Mouse (Mus musculus) CH12.LX (cell line): ENCODE measurements around the gene Ttn. TPM values are rescaled to one million over a fixed set of nuclear protein-coding genes. Genes with fewer than 3 reads are reported as not detected.

ENCODE experiments used
- DNase-seq: peaks from one replicate; pipeline ENCODE4 v3.0.0-alpha.2; 2013; ENCODE audit errors: extremely low read depth
- H3K27ac ChIP-seq: 2 replicates; pipeline ENCODE4 v1.5.1; 2012; ENCODE audit warnings: low read depth, mild to moderate bottlenecking, control low read depth, moderate library complexity; ENCODE audit not compliant: insufficient read depth
- H3K27me3 ChIP-seq: replicated peaks from 2 replicates; pipeline ENCODE3; 2012; ENCODE audit warnings: inconsistent platforms
- H3K36me3 ChIP-seq, 2 experiments: replicated peaks in 1 of 2; 2 replicates each; pipeline versions ENCODE3 to v1.6.1; 2012; ENCODE audit warnings: inconsistent platforms in 1 of 2, low read length in 1 of 2, mild to moderate bottlenecking in 1 of 2, mixed read lengths in 1 of 2, moderate library complexity in 1 of 2; ENCODE audit not compliant: control insufficient read depth in 1 of 2, insufficient read depth in 1 of 2
- H3K4me1 ChIP-seq, 2 experiments: 2 replicates each; pipeline ENCODE4 v1.6.1; 2012; ENCODE audit warnings: inconsistent platforms in 1 of 2, moderate library complexity in 1 of 2; ENCODE audit not compliant: insufficient read depth in 2 of 2, control insufficient read depth in 1 of 2
- H3K4me2 ChIP-seq: 2 replicates; pipeline ENCODE4 v1.6.1; 2012; ENCODE audit warnings: low read depth, mild to moderate bottlenecking, control low read depth; ENCODE audit not compliant: poor library complexity, insufficient read depth, severe bottlenecking
- H3K4me3 ChIP-seq, 3 experiments: fragments of 150-350 bp in 1 of 3; sonication (generic) in 1 of 3; replicated peaks in 1 of 3; 2 replicates each; pipeline versions ENCODE3 to v1.5.1; 2011 to 2012; ENCODE audit warnings: low read depth in 2 of 3, low read length in 2 of 3, mild to moderate bottlenecking in 2 of 3, moderate library complexity in 2 of 3, control low read depth in 1 of 3, improper control_type of control experiment in 1 of 3, inconsistent platforms in 1 of 3, mixed read lengths in 1 of 3; ENCODE audit not compliant: poor library complexity in 1 of 3
- H3K79me2 ChIP-seq: replicated peaks from 2 replicates; pipeline ENCODE4 v1.6.1; 2012; ENCODE audit warnings: mild to moderate bottlenecking, moderate library complexity; ENCODE audit not compliant: control insufficient read depth, poor library complexity, insufficient read depth, severe bottlenecking; ENCODE audit errors: extremely low read depth
- H3K9ac ChIP-seq: 2 replicates; pipeline ENCODE4 v1.6.1; 2012; ENCODE audit warnings: low read depth, mild to moderate bottlenecking, control low read depth, moderate library complexity; ENCODE audit not compliant: insufficient read depth
- H3K9me3 ChIP-seq: replicated peaks from 2 replicates; pipeline ENCODE3; 2012; ENCODE audit warnings: low read length, inconsistent platforms, mixed read lengths
- CHD2 ChIP-seq: IDR thresholded peaks from 2 replicates; pipeline ENCODE4 v1.6.1; 2011; ENCODE audit warnings: low read length, improper control_type of control experiment
- CTCF ChIP-seq, 2 experiments: IDR thresholded peaks in 1 of 2; conservative IDR thresholded peaks in 1 of 2; 2 replicates each; pipeline ENCODE4 v1.5.1; 2011 to 2012; ENCODE audit warnings: low read depth in 2 of 2, low read length in 2 of 2, improper control_type of control experiment in 1 of 2, inconsistent platforms in 1 of 2, mild to moderate bottlenecking in 1 of 2, moderate library complexity in 1 of 2
- ELF1 ChIP-seq: IDR thresholded peaks from 2 replicates; pipeline ENCODE4 v1.6.1; 2014; ENCODE audit warnings: low read depth, mild to moderate bottlenecking, inconsistent platforms, low read length, improper control_type of control experiment
- ETS1 ChIP-seq: conservative IDR thresholded peaks from 2 replicates; pipeline ENCODE4 v1.6.1; 2012; ENCODE audit warnings: low read depth, mild to moderate bottlenecking, inconsistent platforms, low read length, improper control_type of control experiment, moderate library complexity
- GABPA ChIP-seq: IDR thresholded peaks from 2 replicates; pipeline ENCODE4 v1.6.1; 2012; ENCODE audit warnings: low read depth, low read length, improper control_type of control experiment, inconsistent platforms; ENCODE audit not compliant: insufficient replicate concordance
- HCFC1 ChIP-seq: IDR thresholded peaks from 2 replicates; pipeline ENCODE4 v1.6.1; 2012; ENCODE audit warnings: low read depth, mild to moderate bottlenecking, inconsistent platforms, low read length, improper control_type of control experiment
- IRF4 ChIP-seq: IDR thresholded peaks from 2 replicates; pipeline ENCODE4 v1.6.1; 2014; ENCODE audit warnings: low read depth, mild to moderate bottlenecking, inconsistent platforms, low read length, improper control_type of control experiment
- JUN ChIP-seq: IDR thresholded peaks from 2 replicates; pipeline ENCODE4 v1.6.1; 2011; ENCODE audit warnings: low read depth, mild to moderate bottlenecking, low read length, improper control_type of control experiment, moderate library complexity; ENCODE audit not compliant: insufficient read depth
- KAT2A ChIP-seq: IDR thresholded peaks from 2 replicates; pipeline ENCODE4 v1.6.1; 2012; ENCODE audit warnings: low read length, improper control_type of control experiment, inconsistent platforms; ENCODE audit not compliant: insufficient replicate concordance
- MAX ChIP-seq: IDR thresholded peaks from 2 replicates; pipeline ENCODE4 v1.6.1; 2011; ENCODE audit warnings: low read length, improper control_type of control experiment
- MEF2A ChIP-seq: IDR thresholded peaks from 2 replicates; pipeline ENCODE4 v1.6.1; 2014; ENCODE audit warnings: low read depth, mild to moderate bottlenecking, inconsistent platforms, low read length, improper control_type of control experiment, borderline replicate concordance
- MXI1 ChIP-seq: IDR thresholded peaks from 2 replicates; pipeline ENCODE4 v1.6.1; 2011; ENCODE audit warnings: mild to moderate bottlenecking, low read depth, low read length, improper control_type of control experiment
- MYC ChIP-seq: IDR thresholded peaks from 2 replicates; pipeline ENCODE4 v1.6.1; 2011; ENCODE audit warnings: low read depth, mild to moderate bottlenecking, improper control_type of control experiment, low read length
- NRF1 ChIP-seq: IDR thresholded peaks from 2 replicates; pipeline ENCODE4 v1.6.1; 2014; ENCODE audit warnings: low read depth, mild to moderate bottlenecking, inconsistent platforms, low read length, improper control_type of control experiment, moderate library complexity
- POLR2A ChIP-seq: IDR thresholded peaks from 2 replicates; pipeline ENCODE4 v1.6.1; 2011; ENCODE audit warnings: low read depth, mild to moderate bottlenecking, improper control_type of control experiment, low read length
- POLR2AphosphoS2 ChIP-seq: IDR thresholded peaks from 2 replicates; pipeline ENCODE4 v1.6.1; 2011; ENCODE audit warnings: low read depth, low read length, improper control_type of control experiment
- RCOR1 ChIP-seq: conservative IDR thresholded peaks from 2 replicates; pipeline ENCODE4 v1.6.1; 2012; ENCODE audit warnings: low read depth, mild to moderate bottlenecking, inconsistent platforms, low read length, improper control_type of control experiment
- UBTF ChIP-seq: IDR thresholded peaks from 2 replicates; pipeline ENCODE4 v1.6.1; 2012; ENCODE audit warnings: low read depth, mild to moderate bottlenecking, inconsistent platforms, low read length, improper control_type of control experiment, moderate library complexity
- USF1 ChIP-seq: IDR thresholded peaks from 2 replicates; pipeline ENCODE4 v1.6.1; 2014; ENCODE audit warnings: low read depth, mild to moderate bottlenecking, inconsistent platforms, low read length, improper control_type of control experiment
- ZC3H11A ChIP-seq: IDR thresholded peaks from 2 replicates; pipeline ENCODE4 v1.6.1; 2012; ENCODE audit warnings: low read depth, mild to moderate bottlenecking, inconsistent platforms, low read length, improper control_type of control experiment
- ZKSCAN1 ChIP-seq: IDR thresholded peaks from 2 replicates; pipeline ENCODE4 v1.6.1; 2012; ENCODE audit warnings: low read depth, inconsistent platforms, low read length, improper control_type of control experiment, borderline replicate concordance
- ZMIZ1 ChIP-seq: IDR thresholded peaks from 2 replicates; pipeline ENCODE4 v1.6.1; 2012; ENCODE audit warnings: low read depth, mild to moderate bottlenecking, inconsistent platforms, low read length, improper control_type of control experiment
- ZNF384 ChIP-seq: IDR thresholded peaks from 2 replicates; pipeline ENCODE4 v1.6.1; 2012; ENCODE audit warnings: low read depth, low read length, improper control_type of control experiment, inconsistent platforms
- dilution Hi-C: fragments of 300-500 bp; cut with MboI; formaldehyde crosslinking; loops from 2 replicates; pipeline ENCODE4 v1.14.3; 2020; ENCODE audit warnings: low sequenced_read_pairs; ENCODE audit not compliant: extremely low pct_unique_long_range_greater_than_20kb, extremely low pct_ligation_motif_present
- in situ Hi-C: fragments of 300-500 bp; cut with MboI; formaldehyde crosslinking; loops from 3 replicates; pipeline ENCODE4 v1.14.3; 2019; ENCODE audit warnings: low sequenced_read_pairs, low pct_ligation_motif_present, low pct_unique_long_range_greater_than_20kb, mixed read lengths
- polyA plus RNA-seq: library from polyadenylated mRNA; unstranded; fragments of >175 nt; gene quantifications from 2 replicates; pipeline ENCODE4 v1.2.1, GENCODE M21; 2012; ENCODE audit warnings: low read depth; ENCODE audit not compliant: insufficient read length
- total RNA-seq, 2 experiments: library from RNA; depleted of rRNA; stranded (reverse); fragments of 300-350 nt in 1 of 2; fragments of >200 nt in 1 of 2; gene quantifications; 2 replicates each; pipeline ENCODE4 v1.2.3; 2012 to 2014

Ttn gene
- total and polyA plus RNA-seq, 3 experiments = 0.23 to 4.2 (median 0.60) TPM

- peaks cover 0 to 9% of the 10 kb centered on the region in 2 experiments; a peak in 2 of 4 replicates for H3K4me1 ChIP-seq
- DNase-seq = no peak
- 0 out of 2 replicates have a peak overlapping the region, but pooled peaks have one; percentile 12 for H3K27ac ChIP-seq
- dilution Hi-C loops (no loop called here), in situ Hi-C loops (no loop called here)
- no peak for TF ChIP-seq GABPA
- TF ChIP-seq IRF4 = no peak
- no peak for TF ChIP-seq MAX
- no peak for TF ChIP-seq ETS1
- no peak for TF ChIP-seq NRF1
- TF ChIP-seq HCFC1 = no peak
- TF ChIP-seq USF1 = no peak
- no peak for TF ChIP-seq MYC
- no peak for TF ChIP-seq ZMIZ1
- TF ChIP-seq RCOR1 = no peak
- TF ChIP-seq CHD2 = no peak
- no peaks in the 10 kb centered on the region for H3K79me2 ChIP-seq
- no peaks in the 10 kb centered on the region for H3K9me3 ChIP-seq
- H3K4me2 ChIP-seq = no peak overlapping the region
- H3K4me3 ChIP-seq = no peak overlapping the region
- no peaks in the 10 kb centered on the region for H3K27me3 ChIP-seq
- no peaks in the 10 kb centered on the region for H3K36me3 ChIP-seq
- no peak overlapping the region for H3K9ac ChIP-seq
Observed at GRCm38 (mm10) chr2:76949774-76950173, 32.6 kb downstream of the Ttn start.

GRCm38 (mm10) chr2:76938515-76938914 lies 43.8 kb downstream of the Ttn start:
- Histone ChIP-seq H3K4me3 (no peak overlapping the region), H3K36me3 (no peaks in the 10 kb centered on the region), H3K9me3 (peaks cover 7% of the 10 kb centered on the region), H3K79me2 (no peaks in the 10 kb centered on the region), H3K9ac (no peak overlapping the region), H3K4me2 (no peak overlapping the region), H3K27me3 (no peaks in the 10 kb centered on the region), H3K4me1 (no peaks in the 10 kb centered on the region), H3K27ac (no peak overlapping the region)
- DNase-seq = no peak
- TF ChIP-seq ELF1 (no peak), RCOR1 (no peak), MEF2A (no peak), KAT2A (no peak), HCFC1 (no peak), UBTF (no peak), NRF1 (no peak), ZC3H11A (no peak), CTCF (conservative IDR thresholded peaks at IDR 0.05 in 1 of 2, IDR thresholded peaks at IDR 0.05 in 1 of 2; ENCODE audit: low read depth in 2 of 2, low read length in 2 of 2) (no peak), JUN (no peak), POLR2A (no peak), GABPA (no peak), IRF4 (no peak), POLR2AphosphoS2 (no peak), MXI1 (no peak), ZNF384 (no peak), ZKSCAN1 (no peak)
- dilution Hi-C loops (no loop called here), in situ Hi-C loops (no loop called here)
